In genomic region chr2:31269188-31269587, GRCm38 (mm10) we compare ENCODE assay signal across 19 mouse cellular contexts. TPM values are rescaled to one million over a fixed set of nuclear protein-coding genes. Genes with fewer than 3 reads are reported as not detected.
A peak's percentile ranks its signal among the peaks of the same experiment; 100 is the strongest.
DNase-seq lines count a peak whose midpoint lies in the region; ATAC-seq and TF ChIP-seq lines count a peak whose summit lies in the region.
"Had no signal": no experiment of that assay in that cellular context is flagged by ENCODE, and none has a peak within 500 bp of the region (broad histone marks: within the 10 kb centered on the region; RNA-seq: fewer than 3 reads in every experiment).

No protein-coding gene starts in this region.

- H3K9ac ChIP-seq in embryonic facial prominence, embryonic 12.5 days: 0 out of 2 replicates have a peak overlapping the region, but pooled peaks have one; percentile 10
- H3K9ac ChIP-seq in kidney, embryonic 14.5 days (ENCODE audit: low read depth, low read length): peak overlapping the region; percentile 31; the same call in 1 of the 2 replicates
- no peak overlapping the region for H3K9ac ChIP-seq in forebrain, embryonic 15.5 days (replicated peaks)
- H3K9ac ChIP-seq: heart, embryonic 13.5 days; liver, embryonic 12.5 days; lung, embryonic 14.5 days; midbrain, embryonic 13.5 days had no signal

- H3K4me1 ChIP-seq in embryonic facial prominence, embryonic 12.5 days: peaks cover 39% of the 10 kb centered on the region
- peaks cover 50% of the 10 kb centered on the region for H3K4me1 ChIP-seq in embryonic facial prominence, embryonic 10.5 days
- H3K4me1 ChIP-seq in kidney, embryonic 14.5 days (ENCODE audit: control insufficient read depth, insufficient read depth, low read length): peaks cover 45% of the 10 kb centered on the region
- H3K4me1 ChIP-seq in forebrain, embryonic 15.5 days: peaks cover 49% of the 10 kb centered on the region
- H3K4me1 ChIP-seq: liver, embryonic 12.5 days had no signal

- TF ChIP-seq POLR2A in brain, embryonic 14.5 days (IDR thresholded peaks at IDR 0.05; ENCODE audit: borderline replicate concordance, extremely low read depth, insufficient read depth, insufficient read length, poor library complexity, severe bottlenecking): no peak

- 88% methylated on average over 6 of the region's 6 CpGs for WGBS in embryonic facial prominence, embryonic 12.5 days
- 94% methylated on average over 6 of the region's 6 CpGs for WGBS in embryonic facial prominence, embryonic 10.5 days
- WGBS in kidney, embryonic 14.5 days: 91% methylated on average over 6 of the region's 6 CpGs
- 63% methylated on average over 6 of the region's 6 CpGs for WGBS in forebrain, embryonic 15.5 days

- no peaks in the 10 kb centered on the region for H3K27me3 ChIP-seq in embryonic facial prominence, embryonic 12.5 days
- H3K27me3 ChIP-seq in embryonic facial prominence, embryonic 10.5 days (replicated peaks; ENCODE audit: low read depth, poor library complexity, severe bottlenecking): no peaks in the 10 kb centered on the region
- H3K27me3 ChIP-seq in kidney, embryonic 14.5 days (ENCODE audit: control insufficient read depth, insufficient read depth, low read length): no peaks in the 10 kb centered on the region
- H3K27me3 ChIP-seq in forebrain, embryonic 15.5 days: no peaks in the 10 kb centered on the region
- H3K27me3 ChIP-seq: heart, embryonic 13.5 days; liver, embryonic 12.5 days; midbrain, embryonic 13.5 days had no signal

- H3K4me2 ChIP-seq in embryonic facial prominence, embryonic 12.5 days (replicated peaks): no peak overlapping the region
- H3K4me2 ChIP-seq in kidney, embryonic 14.5 days (replicated peaks; ENCODE audit: low read depth, low read length): 0 out of 2 replicates have a peak overlapping the region, but pooled peaks have one; percentile 12
- H3K4me2 ChIP-seq in forebrain, embryonic 15.5 days (replicated peaks): no peak overlapping the region
- H3K4me2 ChIP-seq: heart, embryonic 13.5 days; liver, embryonic 12.5 days; lung, embryonic 14.5 days; midbrain, embryonic 13.5 days had no signal

- no peak overlapping the region for H3K4me3 ChIP-seq in embryonic facial prominence, embryonic 12.5 days
- no peak overlapping the region for H3K4me3 ChIP-seq in embryonic facial prominence, embryonic 10.5 days
- H3K4me3 ChIP-seq in kidney, embryonic 14.5 days (ENCODE audit: low read length): no peak overlapping the region
- no peak overlapping the region for H3K4me3 ChIP-seq in forebrain, embryonic 15.5 days
- H3K4me3 ChIP-seq: heart, embryonic 13.5 days; liver, embryonic 12.5 days; midbrain, embryonic 13.5 days had no signal

- H3K36me3 ChIP-seq in embryonic facial prominence, embryonic 12.5 days: peaks cover 15% of the 10 kb centered on the region; the same call in 1 of the 2 replicates
- peaks cover 59% of the 10 kb centered on the region for H3K36me3 ChIP-seq in embryonic facial prominence, embryonic 10.5 days (replicated peaks)
- H3K36me3 ChIP-seq in kidney, embryonic 14.5 days (ENCODE audit: control insufficient read depth, insufficient read depth, low read length): no peaks in the 10 kb centered on the region
- H3K36me3 ChIP-seq in forebrain, embryonic 15.5 days: no peaks in the 10 kb centered on the region
- H3K36me3 ChIP-seq: liver, embryonic 12.5 days had no signal

- DNase-seq in embryonic facial prominence, embryonic 10.5 days (ENCODE audit: low spot score): no peak
- DNase-seq in kidney, adult 18-20 months: no peak
- peak; percentile 80 for DNase-seq in brain, embryonic 14.5 days (ENCODE audit: low read depth)
- no peak for DNase-seq in adrenal gland, postnatal 25 days
- DNase-seq in left cerebral cortex, adult 8-10 months (ENCODE audit: low spot score in 2 of 2): no peak
- DNase-seq: adrenal gland, adult 8-10 months; B cell, adult 2 months; layer of hippocampus, adult 9-11 months; lung, embryonic 14.5 days; right cerebral cortex, postnatal 4 days; thymus, postnatal 25 days had no signal

- no peaks in the 10 kb centered on the region for H3K9me3 ChIP-seq in embryonic facial prominence, embryonic 12.5 days
- H3K9me3 ChIP-seq in embryonic facial prominence, embryonic 10.5 days: no peaks in the 10 kb centered on the region
- no peaks in the 10 kb centered on the region for H3K9me3 ChIP-seq in kidney, embryonic 14.5 days (ENCODE audit: control insufficient read depth, low read length)
- no peaks in the 10 kb centered on the region for H3K9me3 ChIP-seq in forebrain, embryonic 15.5 days
- H3K9me3 ChIP-seq: heart, embryonic 13.5 days; liver, embryonic 12.5 days; midbrain, embryonic 13.5 days had no signal

- ATAC-seq in embryonic facial prominence, embryonic 12.5 days (ENCODE audit: insufficient number of reproducible peaks, insufficient read depth, low FRiP score, low TSS enrichment): no peak
- no peak for ATAC-seq in kidney, embryonic 14.5 days (ENCODE audit: low FRiP score, low TSS enrichment)
- ATAC-seq in forebrain, embryonic 15.5 days (replicated peaks): 0 out of 2 replicates have a peak, but pooled peaks have one; percentile 15
- ATAC-seq: liver, embryonic 12.5 days had no signal

- no peak for TF ChIP-seq CTCF in brain, embryonic 14.5 days (IDR thresholded peaks at IDR 0.05; ENCODE audit: borderline replicate concordance, extremely low read depth, insufficient read depth, insufficient read length)

- 0 out of 2 replicates have a peak overlapping the region, but pooled peaks have one; percentile 11 for H3K27ac ChIP-seq in embryonic facial prominence, embryonic 12.5 days
- no peak overlapping the region for H3K27ac ChIP-seq in embryonic facial prominence, embryonic 10.5 days (replicated peaks)
- peak overlapping the region; percentile 91 for H3K27ac ChIP-seq in kidney, embryonic 14.5 days (ENCODE audit: low read depth, low read length)
- peak overlapping the region; percentile 68 for H3K27ac ChIP-seq in forebrain, embryonic 15.5 days (replicated peaks)
- H3K27ac ChIP-seq: heart, embryonic 13.5 days; liver, embryonic 12.5 days; macrophage; midbrain, embryonic 13.5 days had no signal

RNA-seq across cellular contexts. Expression of gene Ncs1, which starts 23.6 kb away (rescaled TPM):
- polyA plus RNA-seq in embryonic facial prominence, embryonic 12.5 days (2016; fragmentation: Nextera tagmentation; extraction: Ambion mirVana): 54.4 and 59.2 TPM in 2 replicates
- polyA plus RNA-seq in embryonic facial prominence, embryonic 10.5 days (2016; fragmentation: Nextera tagmentation; extraction: Ambion mirVana): 66.0 and 66.5 TPM in 2 replicates
- 34.5 and 57.0 TPM in 2 replicates for polyA plus RNA-seq in kidney, embryonic 14.5 days (2014; fragmentation: Nextera tagmentation; extraction: Ambion mirVana)
- polyA plus RNA-seq in brain, embryonic 14.5 days (2012; rRNA removed): 56.1 and 93.6 TPM in 2 replicates
- polyA plus RNA-seq in forebrain, embryonic 15.5 days (2015; fragmentation: Nextera tagmentation; extraction: Ambion mirVana): 115 and 116 TPM in 2 replicates
- 2.9 and 4.1 TPM in 2 replicates for total RNA-seq in adrenal gland, postnatal 25 days (2021)
- 100 to 1,000 TPM; 207 to 245 (median 229) TPM for total RNA-seq in left cerebral cortex, adult 8-10 months (2022)
- total RNA-seq: neutrophil, adult 5-6 weeks had no signal

RNA-seq across cellular contexts. Expression of gene Hmcn2, which starts 45.0 kb away (rescaled TPM):
- polyA plus RNA-seq in embryonic facial prominence, embryonic 12.5 days (2016; fragmentation: Nextera tagmentation; extraction: Ambion mirVana): 0.09 and 0.18 TPM in 2 replicates
- 0.15 TPM in 1 of 2 replicates, not detected in the other for polyA plus RNA-seq in embryonic facial prominence, embryonic 10.5 days (2016; fragmentation: Nextera tagmentation; extraction: Ambion mirVana)
- polyA plus RNA-seq in kidney, embryonic 14.5 days (2014; fragmentation: Nextera tagmentation; extraction: Ambion mirVana): 0.10 TPM in 1 of 2 replicates, not detected in the other
- 0.44 and 0.96 TPM in 2 replicates for polyA plus RNA-seq in brain, embryonic 14.5 days (2012; rRNA removed)
- 0.19 and 0.22 TPM in 2 replicates for polyA plus RNA-seq in forebrain, embryonic 15.5 days (2015; fragmentation: Nextera tagmentation; extraction: Ambion mirVana)
- 0.76 and 1.9 TPM in 2 replicates for total RNA-seq in adrenal gland, postnatal 25 days (2021)
- total RNA-seq in left cerebral cortex, adult 8-10 months (2022): 1 to 10 TPM in 1 of 4 experiments, under 1 TPM in 3; 0.28 to 1.1 (median 0.42) TPM
- total RNA-seq: neutrophil, adult 5-6 weeks had no signal
- polyA plus RNA-seq: macrophage had no signal
